Mouse (Mus musculus) liver, embryonic 14.5 days (tissue): ENCODE measurements around the gene Kcnip4. TPM values are rescaled to one million over a fixed set of nuclear protein-coding genes. Genes with fewer than 3 reads are reported as not detected.

ENCODE experiments used
- ATAC-seq: fragments of 200-750 bp; cut with Nextera tagmentation; 2 replicates; pipeline ENCODE4 v1.8.0; 2017; ENCODE audit warnings: moderate number of reproducible peaks, mild to moderate bottlenecking, moderate library complexity; ENCODE audit not compliant: insufficient read depth
- DNase-seq, 3 experiments: peaks; one replicate each; pipeline ENCODE4 v3.0.0-alpha.2; 2012 to 2013; ENCODE audit warnings: low read depth in 3 of 3, low spot score in 3 of 3
- H3K27ac ChIP-seq: fragments of 300-500 bp; sonication (generic); 2 replicates; pipeline ENCODE4 v1.5.1; 2014; ENCODE audit warnings: moderate library complexity, mild to moderate bottlenecking, control low read depth, inconsistent platforms
- H3K27me3 ChIP-seq: fragments of 300-500 bp; sonication (generic); 2 replicates; pipeline ENCODE4 v1.6.1; 2014; ENCODE audit warnings: mild to moderate bottlenecking, low read length, moderate library complexity; ENCODE audit not compliant: control insufficient read depth, insufficient read depth
- H3K36me3 ChIP-seq: fragments of 300-500 bp; sonication (generic); replicated peaks from 2 replicates; pipeline ENCODE4 v1.6.1; 2014; ENCODE audit warnings: low read depth; ENCODE audit not compliant: control insufficient read depth, insufficient read depth
- H3K4me1 ChIP-seq, 2 experiments: fragments of 200-500 bp in 1 of 2; fragments of 300-500 bp in 1 of 2; sonication (generic) in 1 of 2; replicated peaks; 2 replicates each; pipeline ENCODE4 v1.6.1; 2012 to 2014; ENCODE audit warnings: antibody characterized with exemption in 1 of 2, inconsistent platforms in 1 of 2, low read length in 1 of 2; ENCODE audit not compliant: control insufficient read depth in 2 of 2, insufficient read depth in 2 of 2
- H3K4me2 ChIP-seq: fragments of 300-500 bp; sonication (generic); 2 replicates; pipeline ENCODE4 v1.6.1; 2014; ENCODE audit warnings: low read depth, mild to moderate bottlenecking, control low read depth, moderate library complexity
- H3K4me3 ChIP-seq, 2 experiments: fragments of 200-500 bp in 1 of 2; fragments of 300-500 bp in 1 of 2; sonication (generic) in 1 of 2; 2 replicates each; pipeline ENCODE4 v1.5.1; 2012 to 2014; ENCODE audit warnings: low read depth in 2 of 2, low read length in 2 of 2, mild to moderate bottlenecking in 2 of 2, control low read depth in 1 of 2, inconsistent platforms in 1 of 2, moderate library complexity in 1 of 2; ENCODE audit not compliant: insufficient read depth in 1 of 2
- H3K9ac ChIP-seq: fragments of 300-500 bp; sonication (generic); replicated peaks from 2 replicates; pipeline ENCODE4 v1.6.1; 2014; ENCODE audit warnings: mild to moderate bottlenecking, control low read depth, moderate library complexity
- H3K9me3 ChIP-seq: fragments of 300-500 bp; sonication (generic); 2 replicates; pipeline ENCODE4 v1.6.1; 2016; ENCODE audit warnings: low read length, mixed read lengths; ENCODE audit not compliant: control insufficient read depth
- CTCF ChIP-seq: IDR thresholded peaks from 2 replicates; pipeline ENCODE4 v1.5.1; 2016; ENCODE audit warnings: antibody characterized with exemption, low read depth, control low read depth
- EP300 ChIP-seq: IDR thresholded peaks from 2 replicates; pipeline ENCODE4 v1.6.1; 2016; ENCODE audit warnings: antibody characterized with exemption, low read depth
- WGBS: fragments of 180-500 bp; shearing (Covaris S2); extraction: QIAGEN DNeasy Blood & Tissue Kit; methylation state at CpG from one replicate; pipeline ENCODE4 v1.1.7; 2014; ENCODE audit not compliant: insufficient replicate concordance; 5-methylcytosine and 5-hydroxymethylcytosine counted together
- polyA plus RNA-seq, 2 experiments: library from polyadenylated mRNA; depleted of rRNA in 1 of 2; stranded (reverse) in 1 of 2; unstranded in 1 of 2; fragments of >200 nt; fragmentation: Nextera tagmentation in 1 of 2; extraction: Ambion mirVana in 1 of 2; gene quantifications; 2 replicates each; pipeline versions ENCODE4 v1.2.1 to v1.2.3; 2012 to 2014

The Kcnip4 gene
- polyA plus RNA-seq, 2 experiments = 0.10 TPM; not detected in 1

DNA sequence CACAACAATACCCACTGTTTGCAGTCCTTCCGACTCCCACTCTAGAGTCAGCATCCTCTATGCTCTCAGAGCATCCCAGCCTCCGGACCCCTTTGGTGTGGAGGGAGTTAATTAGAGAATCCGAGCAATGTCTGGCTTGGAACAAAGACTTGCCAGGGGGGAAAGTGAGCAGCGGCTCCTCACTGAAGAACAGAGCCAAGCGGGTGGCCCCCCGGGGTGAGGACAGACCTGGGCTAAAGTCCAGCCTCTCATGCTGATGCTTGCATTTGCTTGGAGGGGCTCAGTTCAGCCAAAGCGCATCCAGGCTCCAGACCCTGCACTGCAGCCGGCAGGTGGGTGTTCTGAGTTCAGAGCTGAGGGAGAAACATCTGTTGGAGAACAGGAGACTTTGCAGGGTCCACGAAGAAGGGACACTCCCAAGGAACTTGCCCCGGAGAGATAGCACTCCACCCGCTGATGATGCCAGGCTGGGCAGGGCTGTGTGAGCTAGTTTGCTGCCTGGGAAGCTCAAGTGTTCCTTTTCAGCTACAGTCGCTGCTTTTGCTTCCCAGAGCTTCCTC lies 925.1 kb downstream of the Kcnip4 start:
- no peaks in the 10 kb centered on the region for H3K27me3 ChIP-seq
- 3% methylated on average over 12 of the region's 12 CpGs for WGBS
- no peak overlapping the region for H3K9ac ChIP-seq
- no peaks in the 10 kb centered on the region for H3K9me3 ChIP-seq
- H3K36me3 ChIP-seq = no peaks in the 10 kb centered on the region
- no peaks in the 10 kb centered on the region for H3K4me1 ChIP-seq
- H3K4me3 ChIP-seq = no peak overlapping the region
- H3K27ac ChIP-seq = no peak overlapping the region
- no peak for DNase-seq
- no peak overlapping the region for H3K4me2 ChIP-seq
- TF ChIP-seq EP300 (no peak), CTCF (no peak)
- ATAC-seq = no peak

DNA sequence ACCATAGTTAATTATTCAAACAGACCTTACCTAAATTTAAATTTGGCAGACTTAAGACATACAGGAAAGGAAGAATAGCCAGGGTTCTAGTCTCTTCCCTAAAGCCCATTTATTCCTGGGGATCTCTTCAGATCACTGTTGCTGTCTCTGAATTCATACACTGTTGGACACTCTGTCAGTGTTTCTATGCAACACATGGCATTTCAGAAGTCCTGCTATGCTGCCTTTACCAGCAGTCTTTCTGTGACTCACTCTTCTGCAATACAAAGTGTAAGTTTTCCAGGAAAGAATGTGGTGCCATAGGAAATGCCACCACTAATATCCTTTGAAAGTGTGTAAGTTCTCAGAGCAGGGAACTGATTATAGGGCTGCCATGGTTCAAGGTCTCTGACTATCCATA lies 936.7 kb downstream of the Kcnip4 start:
- ATAC-seq (no peak), DNase-seq (no peak)
- Histone ChIP-seq H3K9me3 (no peaks in the 10 kb centered on the region), H3K27me3 (no peaks in the 10 kb centered on the region), H3K4me2 (no peak overlapping the region), H3K4me1 (no peaks in the 10 kb centered on the region), H3K36me3 (no peaks in the 10 kb centered on the region), H3K27ac (no peak overlapping the region), H3K4me3 (no peak overlapping the region), H3K9ac (no peak overlapping the region)
- TF ChIP-seq EP300 (no peak), CTCF (no peak)

- TF ChIP-seq EP300 (no peak), CTCF (no peak)
- Histone ChIP-seq H3K9me3 (no peaks in the 10 kb centered on the region), H3K4me1 (no peaks in the 10 kb centered on the region), H3K36me3 (no peaks in the 10 kb centered on the region), H3K27ac (no peak overlapping the region), H3K27me3 (no peaks in the 10 kb centered on the region), H3K9ac (no peak overlapping the region), H3K4me2 (no peak overlapping the region), H3K4me3 (no peak overlapping the region)
- 52% methylated on average over 1 of the region's 1 CpGs for WGBS
- DNase-seq (no peak), ATAC-seq (no peak)
Measured at GRCm38 (mm10) chr5:48583431-48583830, 941.3 kb downstream of the Kcnip4 start.

DNA sequence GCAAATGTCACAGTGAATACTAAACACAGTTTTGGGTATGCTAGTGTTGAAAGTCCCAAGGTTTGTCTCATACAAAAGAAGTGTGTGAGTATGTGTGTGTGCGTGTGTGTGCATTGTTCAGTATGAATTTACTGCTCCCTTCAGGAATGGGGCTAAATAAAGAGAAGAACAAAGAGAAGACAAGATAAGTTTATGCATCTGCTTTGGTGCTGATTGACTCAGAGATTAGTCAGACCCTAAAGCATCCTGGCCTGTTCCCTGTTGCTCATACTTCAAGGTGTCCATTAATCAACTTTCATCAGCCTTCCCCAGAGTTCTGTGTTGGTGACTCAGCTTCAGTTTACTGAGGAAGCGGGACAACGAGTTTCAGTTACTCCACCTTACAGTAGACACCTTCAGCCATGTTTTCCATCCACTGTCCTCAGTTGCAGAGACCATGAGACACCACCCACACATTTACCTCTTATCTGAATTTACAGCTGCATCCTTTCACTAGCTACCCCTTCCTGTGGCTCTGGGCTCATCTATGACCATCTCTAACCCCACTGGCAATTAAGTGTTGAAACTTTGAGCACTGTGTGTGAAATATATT lies 960.6 kb downstream of the Kcnip4 start:
- no peak overlapping the region for H3K9ac ChIP-seq
- no peaks in the 10 kb centered on the region for H3K27me3 ChIP-seq
- DNase-seq = no peak
- no peak overlapping the region for H3K4me3 ChIP-seq
- no peak for TF ChIP-seq CTCF
- TF ChIP-seq EP300 = no peak
- no peak overlapping the region for H3K4me2 ChIP-seq
- no peak for ATAC-seq
- H3K36me3 ChIP-seq = no peaks in the 10 kb centered on the region
- WGBS = 43% methylated on average over 3 of the region's 3 CpGs
- no peaks in the 10 kb centered on the region for H3K4me1 ChIP-seq
- no peak overlapping the region for H3K27ac ChIP-seq
- no peaks in the 10 kb centered on the region for H3K9me3 ChIP-seq

DNA sequence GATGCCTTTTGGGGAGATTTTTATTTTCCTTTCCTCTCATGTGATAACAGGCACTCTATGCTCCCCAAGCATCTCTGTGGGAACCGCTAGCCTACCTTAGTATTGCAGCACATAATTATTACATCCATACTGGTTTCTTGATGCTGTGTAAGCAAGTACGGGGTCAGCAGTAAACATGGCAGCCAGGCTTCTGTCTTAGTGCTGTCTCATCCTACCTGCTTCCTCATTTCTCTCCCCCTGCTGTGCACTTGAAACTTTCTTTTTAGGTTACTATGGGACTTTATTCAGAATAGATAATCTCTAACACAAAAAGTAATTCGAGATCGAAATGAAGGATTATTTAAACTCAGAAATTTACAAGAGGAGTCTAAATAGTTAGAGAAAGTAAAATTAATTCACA lies 973.0 kb downstream of the Kcnip4 start:
- ATAC-seq (no peak), DNase-seq (no peak)
- Histone ChIP-seq H3K4me3 (no peak overlapping the region), H3K9me3 (no peaks in the 10 kb centered on the region), H3K9ac (no peak overlapping the region), H3K27ac (no peak overlapping the region), H3K36me3 (no peaks in the 10 kb centered on the region), H3K4me2 (no peak overlapping the region), H3K4me1 (no peaks in the 10 kb centered on the region), H3K27me3 (no peaks in the 10 kb centered on the region)
- 62% methylated on average over 4 of the region's 4 CpGs for WGBS
- no peak for TF ChIP-seq EP300
- no peak for TF ChIP-seq CTCF
